Mouse (Mus musculus) hindbrain, embryonic 15.5 days (tissue): ENCODE results near the gene Hamp2. TPM values are rescaled to one million over a fixed set of nuclear protein-coding genes. Genes with fewer than 3 reads are reported as not detected.
"Not testable (repeated sequence)": the region's sequence is repeated elsewhere in the genome, so short reads cannot be mapped to it uniquely, and the experiment has no call there.

Source experiments
- ATAC-seq: fragments of 200-750 bp; cut with Nextera tagmentation; 2 replicates; pipeline ENCODE4 v1.8.0; 2017; ENCODE audit warnings: low read depth, moderate number of reproducible peaks, moderate TSS enrichment; ENCODE audit not compliant: low FRiP score
- H3K27ac ChIP-seq: fragments of 300-500 bp; sonication (generic); replicated peaks from 2 replicates; pipeline ENCODE4 v1.5.1; 2015; ENCODE audit warnings: mild to moderate bottlenecking, inconsistent platforms
- H3K27me3 ChIP-seq: fragments of 300-500 bp; sonication (generic); 2 replicates; pipeline ENCODE4 v1.6.1; 2015; ENCODE audit warnings: control low read depth, inconsistent platforms
- H3K36me3 ChIP-seq: fragments of 300-500 bp; sonication (generic); 2 replicates; pipeline ENCODE4 v1.6.1; 2015; ENCODE audit warnings: control low read depth, inconsistent platforms
- H3K4me1 ChIP-seq: fragments of 300-500 bp; sonication (generic); replicated peaks from 2 replicates; pipeline ENCODE4 v1.6.1; 2015; ENCODE audit warnings: control low read depth, inconsistent platforms
- H3K4me2 ChIP-seq: fragments of 300-500 bp; sonication (generic); 2 replicates; pipeline ENCODE4 v1.6.1; 2015; ENCODE audit warnings: moderate library complexity, mild to moderate bottlenecking, inconsistent platforms
- H3K4me3 ChIP-seq: fragments of 300-500 bp; sonication (generic); 2 replicates; pipeline ENCODE4 v1.5.1; 2015; ENCODE audit warnings: mild to moderate bottlenecking, inconsistent platforms
- H3K9ac ChIP-seq: fragments of 300-500 bp; sonication (generic); 2 replicates; pipeline ENCODE4 v1.6.1; 2015; ENCODE audit warnings: inconsistent platforms
- H3K9me3 ChIP-seq: fragments of 300-500 bp; sonication (generic); 2 replicates; pipeline ENCODE4 v1.6.1; 2016; ENCODE audit warnings: control low read depth, inconsistent platforms
- WGBS: fragments of 180-500 bp; shearing (Covaris S2); methylation state at CpG from one replicate; pipeline ENCODE4 v1.1.7; 2015; 5-methylcytosine and 5-hydroxymethylcytosine counted together
- polyA plus RNA-seq: library from polyadenylated mRNA; unstranded; fragments of >200 nt; fragmentation: Nextera tagmentation; extraction: Ambion mirVana; gene quantifications from 2 replicates; pipeline ENCODE4 v1.2.1, GENCODE M21; 2015

The Hamp2 gene
- polyA plus RNA-seq, 1 experiment from 2014 or later = not detected

DNA sequence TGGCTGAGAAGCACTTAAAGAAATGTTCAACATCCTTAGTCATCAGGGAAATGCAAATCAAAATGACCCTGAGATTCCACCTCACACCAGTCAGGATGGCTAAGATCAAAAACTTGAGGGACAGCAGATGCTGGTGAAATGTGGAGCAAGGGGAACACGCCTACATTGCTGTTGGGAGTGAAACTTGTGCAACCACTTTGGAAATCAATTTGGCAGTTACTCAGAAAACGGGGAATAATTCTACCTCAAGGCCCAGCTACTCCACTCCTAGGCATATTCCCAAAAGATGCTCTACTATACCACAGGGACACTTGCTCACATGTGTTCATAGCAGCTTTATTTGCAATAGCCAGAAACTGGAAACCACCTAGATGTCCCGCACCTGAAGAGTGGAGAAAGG, 25.4 kb upstream of the Hamp2 start:
- H3K9ac ChIP-seq, H3K4me2 ChIP-seq, H3K9me3 ChIP-seq, H3K27me3 ChIP-seq, H3K27ac ChIP-seq, H3K4me1 ChIP-seq, H3K4me3 ChIP-seq, ATAC-seq: not testable (repeated sequence)
- peaks cover 49% of the 10 kb centered on the region for H3K36me3 ChIP-seq
- 94% methylated on average over 3 of the region's 3 CpGs for WGBS

DNA sequence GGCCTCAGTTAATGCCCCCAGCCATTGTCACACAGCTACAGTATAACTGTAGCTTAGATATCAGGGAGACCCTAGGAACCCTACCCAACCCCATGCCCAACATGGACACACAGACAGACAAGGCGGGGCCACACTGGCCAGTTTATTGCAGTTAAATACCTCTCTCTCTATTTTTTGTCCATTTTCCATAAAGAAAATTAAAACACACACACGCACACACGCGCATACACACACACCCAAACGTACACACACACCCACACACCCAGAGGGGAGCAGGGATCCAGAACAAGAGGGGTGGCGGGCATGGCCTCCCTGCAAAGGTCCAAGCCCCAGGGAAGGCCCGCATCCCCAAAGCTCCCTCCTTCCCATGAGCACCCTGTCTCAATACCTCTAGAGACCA, 21.4 kb upstream of the Hamp2 start:
- Histone ChIP-seq H3K9me3 (no peaks in the 10 kb centered on the region), H3K4me3 (no peak overlapping the region), H3K27me3 (no peaks in the 10 kb centered on the region), H3K4me1 (no peaks in the 10 kb centered on the region), H3K4me2 (no peak overlapping the region), H3K9ac (no peak overlapping the region), H3K36me3 (peaks cover 23% of the 10 kb centered on the region), H3K27ac (no peak overlapping the region)
- WGBS = 98% methylated on average over 7 of the region's 7 CpGs
- no peak for ATAC-seq

- H3K9ac ChIP-seq, H3K27ac ChIP-seq, H3K27me3 ChIP-seq, ATAC-seq, H3K4me3 ChIP-seq, H3K4me2 ChIP-seq, H3K4me1 ChIP-seq, H3K9me3 ChIP-seq: not testable (repeated sequence)
- H3K36me3 ChIP-seq = peaks cover 22% of the 10 kb centered on the region
- 91% methylated on average over 7 of the region's 7 CpGs for WGBS
Measured at GRCm38 (mm10) chr7:30945466-30945865, 21.0 kb upstream of the Hamp2 start.

DNA sequence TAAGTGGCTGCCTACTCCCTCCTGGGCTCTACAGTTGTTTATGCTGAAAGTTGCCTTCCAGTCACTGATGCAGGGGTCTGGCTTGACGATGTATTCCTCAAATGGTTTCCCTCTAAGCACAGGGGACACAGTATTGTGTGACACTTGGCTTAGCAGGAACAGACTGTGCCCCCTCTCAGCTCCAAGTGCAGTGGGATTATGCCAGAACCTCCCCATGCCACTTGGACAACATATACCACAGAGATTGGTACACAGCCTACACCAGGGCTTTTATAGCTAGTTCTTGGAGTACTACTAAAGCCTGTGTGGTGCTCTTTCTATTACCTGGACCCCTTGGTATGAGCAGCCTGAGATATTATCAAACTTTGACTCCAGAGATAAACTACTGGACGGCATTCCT, 20.2 kb upstream of the Hamp2 start:
- H3K4me1 ChIP-seq, H3K9me3 ChIP-seq, H3K4me3 ChIP-seq, H3K4me2 ChIP-seq, H3K27me3 ChIP-seq, H3K9ac ChIP-seq, ATAC-seq, H3K27ac ChIP-seq: not testable (repeated sequence)
- peaks cover 14% of the 10 kb centered on the region for H3K36me3 ChIP-seq
- WGBS = 69% methylated on average over 2 of the region's 2 CpGs

GRCm38 (mm10) chr7:30943909-30944635, 19.6 kb upstream of the Hamp2 start, which contains the start of gene Hamp:
Hamp (minus strand) TSS chr7:30944032.
- H3K9me3 ChIP-seq = no peaks in the 10 kb centered on the region
- peaks cover 9% of the 10 kb centered on the region for H3K36me3 ChIP-seq
- no peaks in the 10 kb centered on the region for H3K4me1 ChIP-seq
- peak; percentile 66; the same call in 1 of the 2 replicates for ATAC-seq
- no peak within 1 kb of the TSS for H3K9ac ChIP-seq
- no peak within 1 kb of the TSS for H3K27ac ChIP-seq
- no peak within 1 kb of the TSS for H3K4me3 ChIP-seq
- WGBS = 71% methylated on average over 9 of the region's 9 CpGs
- H3K27me3 ChIP-seq = no peaks in the 10 kb centered on the region
- no peak within 1 kb of the TSS for H3K4me2 ChIP-seq

DNA sequence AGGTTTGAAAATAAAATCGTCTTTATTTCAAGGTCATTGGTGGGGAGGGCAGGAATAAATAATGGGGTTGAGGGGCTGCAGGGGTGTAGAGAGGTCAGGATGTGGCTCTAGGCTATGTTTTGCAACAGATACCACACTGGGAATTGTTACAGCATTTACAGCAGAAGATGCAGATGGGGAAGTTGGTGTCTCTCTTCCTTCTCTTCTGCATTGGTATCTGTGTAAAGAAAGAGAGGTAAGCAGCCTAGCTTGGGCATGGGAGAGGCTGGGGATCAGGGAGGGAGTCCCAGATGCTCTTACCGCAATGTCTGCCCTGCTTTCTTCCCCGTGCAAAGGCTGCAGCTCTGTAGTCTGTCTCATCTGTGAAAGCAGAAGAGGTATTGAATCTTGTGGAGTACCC, 17.9 kb upstream of the Hamp2 start:
- 65% methylated on average over 3 of the region's 3 CpGs for WGBS
- not testable (repeated sequence) for H3K36me3 ChIP-seq, H3K9ac ChIP-seq, H3K9me3 ChIP-seq, H3K4me1 ChIP-seq, H3K27me3 ChIP-seq, H3K27ac ChIP-seq, ATAC-seq, H3K4me3 ChIP-seq, H3K4me2 ChIP-seq

DNA sequence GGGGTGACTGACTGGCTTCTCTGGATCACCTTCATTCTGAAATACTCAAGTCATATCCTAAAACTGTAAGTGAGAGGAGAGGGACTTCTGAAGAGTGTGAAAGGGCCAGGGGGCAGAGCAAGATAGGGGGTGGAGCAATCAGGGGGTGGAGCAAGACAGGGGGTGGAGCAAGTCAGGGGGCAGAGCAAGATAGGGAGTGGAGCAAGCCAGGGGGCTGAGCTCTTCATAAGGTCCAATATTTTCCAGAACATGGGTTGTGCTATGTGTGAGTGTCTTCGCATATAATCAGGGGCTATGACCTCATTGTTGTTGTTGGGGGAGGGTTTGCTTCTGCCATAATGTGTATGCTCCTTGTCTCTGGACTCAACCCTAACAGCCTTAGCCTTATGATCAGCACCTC, 15.6 kb upstream of the Hamp2 start:
- not testable (repeated sequence) for H3K4me2 ChIP-seq, H3K4me1 ChIP-seq, H3K27ac ChIP-seq, H3K27me3 ChIP-seq, H3K9me3 ChIP-seq, H3K36me3 ChIP-seq, H3K4me3 ChIP-seq, H3K9ac ChIP-seq, ATAC-seq
- 77% methylated on average over 1 of the region's 1 CpGs for WGBS

GRCm38 (mm10) chr7:30935422-30936099, 11.1 kb upstream of the Hamp2 start:
- ATAC-seq, H3K4me1 ChIP-seq, H3K36me3 ChIP-seq, H3K27me3 ChIP-seq, H3K4me3 ChIP-seq, H3K27ac ChIP-seq, H3K4me2 ChIP-seq, H3K9me3 ChIP-seq, H3K9ac ChIP-seq: not testable (repeated sequence)
- WGBS = 81% methylated on average over 6 of the region's 6 CpGs

- Histone ChIP-seq H3K4me2 (no peak overlapping the region), H3K9ac (no peak overlapping the region), H3K4me1 (no peaks in the 10 kb centered on the region), H3K27ac (no peak overlapping the region), H3K36me3 (no peaks in the 10 kb centered on the region), H3K9me3 (no peaks in the 10 kb centered on the region), H3K27me3 (no peaks in the 10 kb centered on the region), H3K4me3 (no peak overlapping the region)
- ATAC-seq = no peak
- 70% methylated on average over 3 of the region's 3 CpGs for WGBS
Measured at GRCm38 (mm10) chr7:30924071-30924470, 410 bp downstream of the Hamp2 start.

DNA sequence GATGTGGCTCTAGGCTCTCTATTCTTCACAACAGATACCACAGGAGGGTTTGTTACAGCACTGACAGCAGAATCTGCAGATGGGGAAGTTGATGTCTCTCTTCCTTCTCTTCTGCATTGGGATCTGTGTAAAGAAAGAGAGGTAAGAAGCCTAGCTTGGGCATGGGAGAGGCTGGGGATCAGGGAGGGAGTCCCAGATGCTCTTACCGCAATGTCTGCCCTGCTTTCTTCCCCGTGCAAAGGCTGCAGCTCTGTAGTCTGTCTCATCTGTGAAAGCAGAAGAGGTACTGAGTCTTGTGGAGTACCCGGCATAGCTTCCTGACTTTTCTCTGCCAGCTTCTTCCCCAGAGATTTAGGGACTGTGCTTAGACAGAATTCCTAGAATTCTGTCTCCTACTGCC, 2.0 kb downstream of the Hamp2 start:
- H3K4me3 ChIP-seq, H3K36me3 ChIP-seq, H3K27me3 ChIP-seq, H3K27ac ChIP-seq, H3K9me3 ChIP-seq, ATAC-seq, H3K9ac ChIP-seq, H3K4me2 ChIP-seq, H3K4me1 ChIP-seq: not testable (repeated sequence)
- 56% methylated on average over 3 of the region's 3 CpGs for WGBS

DNA sequence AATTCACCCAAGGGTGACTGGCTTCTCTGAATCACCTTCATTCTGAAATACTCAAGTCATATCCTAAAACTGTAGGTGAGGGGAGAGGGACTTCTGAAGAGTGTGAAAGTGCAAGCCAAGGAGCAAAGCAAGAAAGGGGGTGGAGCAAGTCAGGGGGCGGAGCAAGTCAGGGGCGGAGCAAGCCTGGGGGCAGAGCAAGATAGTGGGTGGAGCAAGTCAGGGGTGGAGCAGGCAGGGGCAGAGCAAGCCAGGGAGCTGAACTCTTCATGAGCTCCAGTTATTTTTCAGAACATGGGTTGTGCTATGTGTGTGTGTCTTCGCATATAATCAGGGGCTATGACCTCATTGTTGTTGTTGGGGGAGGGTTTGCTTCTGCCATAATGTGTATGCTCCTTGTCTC, 4.3 kb downstream of the Hamp2 start:
- H3K9ac ChIP-seq = no peak overlapping the region
- WGBS = 80% methylated on average over 3 of the region's 3 CpGs
- no peak for ATAC-seq

GRCm38 (mm10) chr7:30917219-30917618, 7.3 kb downstream of the Hamp2 start:
- no peaks in the 10 kb centered on the region for H3K9me3 ChIP-seq
- no peaks in the 10 kb centered on the region for H3K36me3 ChIP-seq
- no peak overlapping the region for H3K4me2 ChIP-seq
- no peak overlapping the region for H3K27ac ChIP-seq
- no peak overlapping the region for H3K4me3 ChIP-seq
- 59% methylated on average over 4 of the region's 4 CpGs for WGBS
- ATAC-seq = no peak
- no peak overlapping the region for H3K9ac ChIP-seq
- no peaks in the 10 kb centered on the region for H3K4me1 ChIP-seq
- H3K27me3 ChIP-seq = no peaks in the 10 kb centered on the region

More for the DNA sequence above, 4.3 kb downstream of the Hamp2 start:
- H3K9me3 ChIP-seq = no peaks in the 10 kb centered on the region
- no peaks in the 10 kb centered on the region for H3K27me3 ChIP-seq
- no peak overlapping the region for H3K27ac ChIP-seq
- H3K4me3 ChIP-seq = no peak overlapping the region
- no peaks in the 10 kb centered on the region for H3K4me1 ChIP-seq
- H3K4me2 ChIP-seq = no peak overlapping the region
- no peaks in the 10 kb centered on the region for H3K36me3 ChIP-seq
